Mouse (Mus musculus) hindbrain, embryonic 15.5 days (tissue): ENCODE results near the gene Atp8b2. TPM values are rescaled to one million over a fixed set of nuclear protein-coding genes. Genes with fewer than 3 reads are reported as not detected.

Source experiments
- ATAC-seq: fragments of 200-750 bp; cut with Nextera tagmentation; 2 replicates; pipeline ENCODE4 v1.8.0; 2017; ENCODE audit warnings: low read depth, moderate number of reproducible peaks, moderate TSS enrichment; ENCODE audit not compliant: low FRiP score
- H3K27ac ChIP-seq: fragments of 300-500 bp; sonication (generic); replicated peaks from 2 replicates; pipeline ENCODE4 v1.5.1; 2015; ENCODE audit warnings: mild to moderate bottlenecking, inconsistent platforms
- H3K27me3 ChIP-seq: fragments of 300-500 bp; sonication (generic); 2 replicates; pipeline ENCODE4 v1.6.1; 2015; ENCODE audit warnings: control low read depth, inconsistent platforms
- H3K36me3 ChIP-seq: fragments of 300-500 bp; sonication (generic); 2 replicates; pipeline ENCODE4 v1.6.1; 2015; ENCODE audit warnings: control low read depth, inconsistent platforms
- H3K4me1 ChIP-seq: fragments of 300-500 bp; sonication (generic); replicated peaks from 2 replicates; pipeline ENCODE4 v1.6.1; 2015; ENCODE audit warnings: control low read depth, inconsistent platforms
- H3K4me2 ChIP-seq: fragments of 300-500 bp; sonication (generic); 2 replicates; pipeline ENCODE4 v1.6.1; 2015; ENCODE audit warnings: moderate library complexity, mild to moderate bottlenecking, inconsistent platforms
- H3K4me3 ChIP-seq: fragments of 300-500 bp; sonication (generic); 2 replicates; pipeline ENCODE4 v1.5.1; 2015; ENCODE audit warnings: mild to moderate bottlenecking, inconsistent platforms
- H3K9ac ChIP-seq: fragments of 300-500 bp; sonication (generic); 2 replicates; pipeline ENCODE4 v1.6.1; 2015; ENCODE audit warnings: inconsistent platforms
- H3K9me3 ChIP-seq: fragments of 300-500 bp; sonication (generic); 2 replicates; pipeline ENCODE4 v1.6.1; 2016; ENCODE audit warnings: control low read depth, inconsistent platforms
- WGBS: fragments of 180-500 bp; shearing (Covaris S2); methylation state at CpG from one replicate; pipeline ENCODE4 v1.1.7; 2015; 5-methylcytosine and 5-hydroxymethylcytosine counted together
- polyA plus RNA-seq: library from polyadenylated mRNA; unstranded; fragments of >200 nt; fragmentation: Nextera tagmentation; extraction: Ambion mirVana; gene quantifications from 2 replicates; pipeline ENCODE4 v1.2.1, GENCODE M21; 2015

Atp8b2 gene
- 12.1 and 14.0 TPM in 2 replicates for polyA plus RNA-seq

- ATAC-seq: peak; percentile 60
- Histone ChIP-seq H3K9me3 (no peaks in the 10 kb centered on the region), H3K4me3 (peak within 1 kb of the TSS; percentile 98), H3K4me2 (peak within 1 kb of the TSS; percentile 84), H3K9ac (peak within 1 kb of the TSS; percentile 96), H3K27me3 (no peaks in the 10 kb centered on the region), H3K36me3 (peaks cover 5% of the 10 kb centered on the region), H3K4me1 (peaks cover 55% of the 10 kb centered on the region), H3K27ac (peak within 1 kb of the TSS; percentile 94)
- under 1% methylated on average over 35 of the region's 35 CpGs for WGBS
Observed at GRCm38 (mm10) chr3:89963221-89963763, at the start of gene Atp8b2. Atp8b2 (minus strand) TSS chr3:89963508.

GRCm38 (mm10) chr3:90010291-90010690 lies 47.0 kb upstream of the Atp8b2 start:
- no peaks in the 10 kb centered on the region for H3K27me3 ChIP-seq
- WGBS: 81% methylated on average over 2 of the region's 2 CpGs
- H3K4me3 ChIP-seq: no peak overlapping the region
- no peaks in the 10 kb centered on the region for H3K4me1 ChIP-seq
- no peak overlapping the region for H3K9ac ChIP-seq
- H3K4me2 ChIP-seq: no peak overlapping the region
- H3K9me3 ChIP-seq: no peaks in the 10 kb centered on the region
- no peak overlapping the region for H3K27ac ChIP-seq
- peaks cover 97% of the 10 kb centered on the region for H3K36me3 ChIP-seq
- no peak for ATAC-seq

GRCm38 (mm10) chr3:90004091-90004796 lies 40.9 kb upstream of the Atp8b2 start:
- ATAC-seq: no peak
- H3K36me3 ChIP-seq: peaks cover 77% of the 10 kb centered on the region
- 76% methylated on average over 3 of the region's 3 CpGs for WGBS

DNA sequence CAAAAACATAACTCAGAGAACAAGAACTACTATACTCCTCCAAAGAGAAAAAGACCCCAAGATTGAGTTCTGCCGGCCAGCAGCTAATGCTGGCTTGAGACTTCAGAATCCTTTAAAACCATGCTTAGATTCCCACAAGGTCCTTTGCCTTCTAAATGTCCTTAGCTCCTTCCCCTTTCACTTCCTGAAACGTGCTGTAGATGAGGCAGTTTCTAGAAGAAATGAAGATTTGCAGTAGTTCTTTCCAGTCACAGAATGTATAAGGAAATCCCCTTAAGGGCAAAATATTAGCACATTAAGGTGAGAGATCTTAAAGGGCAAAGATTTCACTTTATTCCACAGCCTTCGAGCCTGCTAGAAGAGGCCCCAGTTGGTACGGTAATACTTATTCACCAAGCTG lies 36.5 kb upstream of the Atp8b2 start:
- peaks cover 49% of the 10 kb centered on the region for H3K36me3 ChIP-seq
- ATAC-seq: no peak
- WGBS: 84% methylated on average over 4 of the region's 4 CpGs
- H3K4me1 ChIP-seq: peaks cover 21% of the 10 kb centered on the region
- H3K9ac ChIP-seq: no peak overlapping the region
- no peak overlapping the region for H3K4me2 ChIP-seq
- H3K27ac ChIP-seq: no peak overlapping the region
- no peaks in the 10 kb centered on the region for H3K9me3 ChIP-seq
- H3K27me3 ChIP-seq: no peaks in the 10 kb centered on the region
- no peak overlapping the region for H3K4me3 ChIP-seq

More at GRCm38 (mm10) chr3:90004091-90004796, 40.9 kb upstream of the Atp8b2 start:
- Histone ChIP-seq H3K4me3 (no peak overlapping the region), H3K4me2 (no peak overlapping the region), H3K27me3 (no peaks in the 10 kb centered on the region), H3K27ac (no peak overlapping the region), H3K9me3 (no peaks in the 10 kb centered on the region), H3K9ac (no peak overlapping the region), H3K4me1 (peaks cover 4% of the 10 kb centered on the region; the same call in 1 of the 2 replicates)

- H3K36me3 ChIP-seq: peaks cover 48% of the 10 kb centered on the region
- 17% methylated on average over 8 of the region's 8 CpGs for WGBS
- H3K4me2 ChIP-seq: peak overlapping the region; percentile 80
- no peak; the same call in 1 of the 2 replicates for ATAC-seq
- H3K4me3 ChIP-seq: peak overlapping the region; percentile 68
- H3K27me3 ChIP-seq: no peaks in the 10 kb centered on the region
- H3K9me3 ChIP-seq: no peaks in the 10 kb centered on the region
- peak overlapping the region; percentile 90 for H3K27ac ChIP-seq
- peak overlapping the region; percentile 83 for H3K9ac ChIP-seq
- H3K4me1 ChIP-seq: peaks cover 21% of the 10 kb centered on the region
Observed at GRCm38 (mm10) chr3:89999090-89999489, 35.8 kb upstream of the Atp8b2 start.

GRCm38 (mm10) chr3:89998612-89999054 lies 35.3 kb upstream of the Atp8b2 start, which contains the start of gene Hax1:
Hax1 (minus strand) TSS chr3:89998780.
- Histone ChIP-seq H3K9ac (peak within 1 kb of the TSS; percentile 83), H3K27me3 (no peaks in the 10 kb centered on the region), H3K4me1 (peaks cover 21% of the 10 kb centered on the region), H3K27ac (peak within 1 kb of the TSS; percentile 90), H3K4me2 (peak within 1 kb of the TSS; percentile 80), H3K9me3 (no peaks in the 10 kb centered on the region), H3K4me3 (peak within 1 kb of the TSS; percentile 68), H3K36me3 (peaks cover 48% of the 10 kb centered on the region)
- peak; percentile 96 for ATAC-seq
- WGBS: 0% methylated on average over 26 of the region's 26 CpGs

DNA sequence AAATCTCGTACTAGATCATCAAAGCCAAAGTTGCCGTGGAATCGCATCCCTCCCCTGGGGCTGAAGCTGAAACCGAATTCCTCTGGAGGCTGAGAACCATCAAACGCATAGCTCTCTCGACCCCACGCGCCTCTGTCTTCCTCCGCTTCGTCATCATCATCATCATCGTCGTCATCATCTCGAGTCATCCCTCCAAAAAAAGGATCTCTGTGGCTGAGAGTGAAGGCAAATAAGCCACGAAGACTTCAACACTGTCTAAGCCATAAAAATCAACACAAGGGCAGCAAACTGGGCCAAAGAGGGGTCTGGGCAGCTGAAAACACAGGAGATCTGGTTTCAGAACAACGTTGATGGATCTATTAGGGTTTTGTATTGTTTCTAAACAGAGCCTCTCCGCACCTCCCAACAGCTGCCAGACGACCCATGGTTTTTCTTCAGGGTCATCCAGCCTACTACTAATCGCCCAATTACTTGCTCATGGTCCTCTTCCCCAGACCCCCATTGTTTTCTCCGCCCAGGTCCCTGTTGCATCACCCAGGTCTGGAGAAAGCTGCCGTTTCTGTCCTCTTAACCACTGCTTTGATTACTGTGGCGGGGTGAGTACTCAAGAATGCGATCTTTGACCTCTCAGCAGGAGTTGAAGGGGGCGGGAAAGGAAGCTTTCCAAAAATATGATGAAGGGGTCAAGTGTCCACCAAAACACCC lies 34.6 kb upstream of the Atp8b2 start:
- Histone ChIP-seq H3K27me3 (no peaks in the 10 kb centered on the region), H3K9ac (peak overlapping the region; percentile 83), H3K4me1 (peaks cover 21% of the 10 kb centered on the region), H3K4me3 (peak overlapping the region; percentile 68), H3K4me2 (peak overlapping the region; percentile 80), H3K9me3 (no peaks in the 10 kb centered on the region), H3K36me3 (peaks cover 44% of the 10 kb centered on the region), H3K27ac (peak overlapping the region; percentile 90)
- WGBS: 16% methylated on average over 23 of the region's 23 CpGs
- ATAC-seq: peak; percentile 55; the same call in 1 of the 2 replicates

GRCm38 (mm10) chr3:89994807-89995515 lies 31.7 kb upstream of the Atp8b2 start:
- Histone ChIP-seq H3K4me1 (peaks cover 21% of the 10 kb centered on the region), H3K9me3 (no peaks in the 10 kb centered on the region), H3K4me3 (no peak overlapping the region), H3K36me3 (peaks cover 20% of the 10 kb centered on the region), H3K9ac (no peak overlapping the region), H3K27me3 (no peaks in the 10 kb centered on the region), H3K27ac (no peak overlapping the region), H3K4me2 (no peak overlapping the region)
- no peak for ATAC-seq
- 95% methylated on average over 5 of the region's 5 CpGs for WGBS

DNA sequence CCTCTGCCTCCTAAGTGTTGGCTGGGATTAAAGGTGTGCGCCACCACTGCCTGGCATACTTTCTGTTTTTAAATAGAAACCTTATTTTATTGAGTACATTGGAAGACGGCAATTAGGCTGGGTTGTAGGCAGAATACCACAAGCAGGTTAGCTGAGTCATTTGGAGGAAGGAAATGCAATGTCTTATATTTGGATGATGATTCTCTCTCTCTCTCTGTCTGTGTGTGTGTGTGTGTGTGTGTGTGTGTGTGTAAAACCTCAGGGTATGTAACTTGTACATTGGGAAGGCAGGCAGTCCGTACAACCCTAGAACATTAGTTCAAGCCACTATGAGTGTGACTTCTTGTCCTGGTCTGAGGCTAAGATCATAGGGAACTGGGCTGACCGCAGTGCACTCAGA lies 24.5 kb upstream of the Atp8b2 start:
- no peak overlapping the region for H3K27ac ChIP-seq
- WGBS: 94% methylated on average over 4 of the region's 4 CpGs
- H3K36me3 ChIP-seq: no peaks in the 10 kb centered on the region
- no peak for ATAC-seq
- H3K4me3 ChIP-seq: no peak overlapping the region
- H3K9me3 ChIP-seq: no peaks in the 10 kb centered on the region
- H3K9ac ChIP-seq: no peak overlapping the region
- H3K4me1 ChIP-seq: no peaks in the 10 kb centered on the region
- no peaks in the 10 kb centered on the region for H3K27me3 ChIP-seq
- no peak overlapping the region for H3K4me2 ChIP-seq

GRCm38 (mm10) chr3:89987211-89987610 lies 23.9 kb upstream of the Atp8b2 start:
- no peak for ATAC-seq
- Histone ChIP-seq H3K27ac (no peak overlapping the region), H3K9me3 (no peaks in the 10 kb centered on the region), H3K4me3 (no peak overlapping the region), H3K4me1 (no peaks in the 10 kb centered on the region), H3K27me3 (no peaks in the 10 kb centered on the region), H3K9ac (no peak overlapping the region), H3K4me2 (no peak overlapping the region), H3K36me3 (no peaks in the 10 kb centered on the region)
- 41% methylated on average over 3 of the region's 3 CpGs for WGBS

GRCm38 (mm10) chr3:89982426-89982825 lies 19.1 kb upstream of the Atp8b2 start:
- Histone ChIP-seq H3K27me3 (peaks cover 3% of the 10 kb centered on the region; the same call in 1 of the 2 replicates), H3K9me3 (no peaks in the 10 kb centered on the region), H3K4me2 (no peak overlapping the region), H3K4me3 (no peak overlapping the region), H3K4me1 (no peaks in the 10 kb centered on the region), H3K27ac (no peak overlapping the region), H3K9ac (no peak overlapping the region), H3K36me3 (no peaks in the 10 kb centered on the region)
- ATAC-seq: no peak
- 77% methylated on average over 5 of the region's 5 CpGs for WGBS
